Mouse (Mus musculus) T-cell, adult 2 months (primary cell): ENCODE data around the gene Esr1.
A peak's percentile ranks its signal among the peaks of the same experiment; 100 is the strongest.

ENCODE experiments used
- DNase-seq: peaks from one replicate; pipeline ENCODE4 v3.0.0; 2022; ENCODE audit warnings: low spot score

The Esr1 gene

DNA sequence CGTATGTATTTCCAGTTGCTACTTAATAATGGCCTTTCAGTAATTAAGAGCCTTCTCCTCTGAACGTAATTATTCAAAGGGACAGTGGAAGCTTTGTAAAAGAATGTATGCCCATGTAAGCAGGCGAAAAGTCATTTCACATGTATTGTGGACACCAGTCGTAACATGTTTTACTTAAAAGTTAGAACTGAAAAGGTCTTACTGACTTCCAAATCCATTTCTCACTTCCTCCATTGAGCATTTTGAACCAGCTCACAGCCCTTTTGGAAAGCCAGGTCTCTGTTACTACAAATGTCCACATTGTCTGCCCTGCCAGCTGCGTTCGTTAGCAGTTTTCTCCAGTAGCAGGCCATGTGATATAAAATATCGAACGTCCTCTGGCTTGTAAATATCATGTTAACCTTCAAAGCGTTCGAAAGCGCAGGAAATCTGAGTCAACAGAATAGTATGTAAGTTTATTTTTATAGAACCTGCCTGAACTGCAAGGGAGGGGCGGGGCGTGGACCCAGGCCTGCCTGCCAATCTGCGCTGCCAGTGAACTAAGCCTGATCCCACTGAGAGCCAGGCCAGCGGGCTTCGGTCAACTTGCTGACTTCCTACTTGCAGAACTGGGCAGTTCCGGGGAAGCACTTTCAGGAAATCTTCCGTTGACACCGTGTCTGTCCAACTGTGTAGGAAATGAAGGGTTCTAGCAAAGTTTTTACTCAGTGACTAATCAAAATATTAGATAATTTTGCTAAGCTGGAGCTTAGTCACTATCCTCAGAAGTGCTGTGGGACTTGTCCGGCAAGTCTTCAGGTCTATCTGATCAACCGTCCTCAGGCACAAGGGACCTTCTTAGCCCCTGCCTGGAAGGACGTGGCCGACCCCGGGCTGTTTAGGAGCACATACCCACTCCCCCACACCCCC, 9.5 kb downstream of the Esr1 start:
- DNase-seq, result no peak

DNA sequence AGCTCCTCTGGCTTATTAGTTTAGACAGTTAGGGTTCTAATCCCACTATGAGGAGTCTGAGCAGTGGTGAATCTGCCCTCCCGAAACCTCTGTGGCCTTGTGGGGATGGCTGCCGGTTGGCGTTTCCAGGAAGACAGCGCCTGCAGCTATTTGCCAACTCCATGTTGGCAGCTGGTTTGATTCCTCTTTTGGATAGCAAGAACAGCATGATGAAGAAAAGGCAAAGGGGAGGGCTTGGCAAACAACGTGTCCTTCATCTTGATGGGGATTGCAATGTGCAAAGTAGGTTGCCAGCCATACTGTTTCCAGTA, 10.1 kb downstream of the Esr1 start:
- DNase-seq, result no peak

DNA sequence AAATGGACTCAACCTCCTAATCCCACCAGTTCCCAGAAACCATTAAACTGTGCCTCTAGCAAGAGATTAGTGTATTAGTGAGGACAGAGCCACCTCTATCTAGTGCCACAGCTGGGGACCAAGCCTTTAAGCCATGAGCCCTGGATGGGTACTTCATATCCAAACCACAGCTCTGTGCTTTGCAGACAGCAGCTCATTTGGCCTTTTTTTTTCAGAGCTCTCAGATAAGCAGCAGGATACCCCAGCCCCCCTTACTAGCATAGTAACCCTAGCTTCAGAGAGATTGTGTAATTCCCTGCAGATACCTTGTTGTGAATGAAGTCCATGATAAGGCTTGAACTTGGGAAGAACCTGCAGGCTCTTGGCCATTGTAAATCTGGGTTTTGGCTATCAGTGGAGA, 11.9 kb downstream of the Esr1 start:
- DNase-seq, result no peak

DNA sequence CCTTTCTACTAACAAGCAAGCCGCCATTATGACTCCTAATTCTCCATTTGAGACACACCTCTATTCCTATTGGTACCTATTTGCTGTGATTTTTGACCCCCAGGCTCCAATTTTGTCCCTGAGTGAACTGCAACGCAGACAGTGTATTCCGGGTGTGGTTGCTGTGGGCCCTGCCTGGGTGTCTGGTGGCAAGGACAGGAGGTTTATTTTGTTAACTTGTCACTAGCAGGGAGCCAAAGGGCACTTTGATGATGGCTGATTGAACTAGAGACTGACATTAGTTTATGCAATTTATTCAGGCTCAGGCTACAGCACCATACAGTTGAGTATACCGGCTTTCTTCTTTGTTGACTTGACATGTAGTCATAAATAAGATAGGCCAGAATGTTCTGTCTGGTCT, 13.2 kb downstream of the Esr1 start:
- DNase-seq, result no peak

DNA sequence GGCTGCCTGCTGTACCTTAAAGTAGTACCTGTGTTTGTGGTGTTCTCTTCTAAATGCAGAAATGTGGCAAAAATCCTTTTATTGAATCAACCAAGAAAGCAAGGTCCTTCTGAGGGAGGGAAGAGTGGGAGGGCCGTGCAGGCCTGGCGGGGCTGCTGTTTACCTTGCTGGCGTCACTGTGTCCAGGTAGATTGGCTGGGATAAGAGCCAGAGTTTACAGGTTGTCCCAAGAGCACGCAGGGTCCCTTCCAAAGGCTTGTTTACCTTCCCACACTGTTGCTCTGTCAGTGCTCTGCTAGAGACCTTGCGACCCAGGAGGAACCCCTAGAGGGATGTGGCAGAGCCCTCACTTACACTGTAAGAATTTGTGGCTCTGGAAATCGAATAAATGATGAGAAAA, 13.9 kb downstream of the Esr1 start:
- DNase-seq, result no peak

DNA sequence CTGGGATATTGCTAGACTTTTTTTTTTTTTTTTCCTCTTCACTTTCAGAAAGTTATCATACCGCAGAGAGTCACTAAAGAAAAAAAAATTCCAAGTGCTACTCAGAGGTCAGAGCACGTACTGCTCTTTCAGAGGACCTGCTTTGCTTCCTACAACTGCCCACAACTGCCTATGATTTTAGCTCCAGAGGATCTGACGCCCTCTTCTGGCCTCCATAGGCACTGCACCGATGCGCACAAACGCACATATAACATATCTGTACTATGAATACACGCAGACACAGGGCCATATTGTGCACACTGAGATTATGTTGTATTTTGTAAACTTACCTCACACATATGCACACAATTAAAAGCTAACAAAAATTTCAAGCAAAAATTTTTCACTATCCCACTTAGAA, 15.0 kb downstream of the Esr1 start:
- DNase-seq, result no peak

DNA sequence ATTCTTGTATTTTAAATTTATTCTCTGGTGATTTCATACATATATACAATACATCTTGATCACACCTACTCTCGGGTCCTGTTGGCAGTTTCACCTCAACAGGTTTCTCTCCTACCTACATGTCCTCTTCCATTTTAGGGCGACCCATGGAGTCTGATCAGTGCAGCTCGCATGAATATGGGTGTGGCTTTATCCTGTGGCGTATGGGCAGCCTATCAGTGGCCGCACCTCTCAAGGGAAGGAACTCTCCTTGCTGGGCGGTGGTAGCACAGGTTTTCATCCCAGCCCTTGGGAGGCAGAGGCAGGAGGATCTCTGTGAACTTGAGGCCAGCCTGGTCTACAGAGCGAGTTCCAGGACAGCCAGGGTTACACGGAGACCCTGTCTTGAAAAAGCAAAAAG, 15.6 kb downstream of the Esr1 start:
- DNase-seq, result no peak

DNA sequence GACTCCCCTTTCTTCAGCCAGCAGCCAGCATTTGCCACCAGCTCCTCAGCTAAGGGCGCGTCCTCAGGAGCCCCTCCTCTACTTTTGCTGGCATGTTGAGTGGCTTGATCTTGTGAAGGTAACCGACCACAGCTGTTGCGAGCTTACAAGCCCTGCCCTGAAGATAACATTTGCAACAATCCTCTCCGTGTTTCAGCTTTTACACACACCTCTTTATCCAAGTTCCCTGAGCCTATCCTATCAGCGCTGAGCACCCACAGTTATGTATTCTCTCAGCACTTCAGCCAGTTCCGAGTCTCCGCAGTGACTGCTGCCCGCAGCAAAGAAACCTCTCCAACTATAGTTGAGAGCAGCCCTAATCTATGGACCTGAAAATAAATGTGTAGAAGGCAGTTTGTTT, 16.0 kb downstream of the Esr1 start:
- no peak for DNase-seq

DNA sequence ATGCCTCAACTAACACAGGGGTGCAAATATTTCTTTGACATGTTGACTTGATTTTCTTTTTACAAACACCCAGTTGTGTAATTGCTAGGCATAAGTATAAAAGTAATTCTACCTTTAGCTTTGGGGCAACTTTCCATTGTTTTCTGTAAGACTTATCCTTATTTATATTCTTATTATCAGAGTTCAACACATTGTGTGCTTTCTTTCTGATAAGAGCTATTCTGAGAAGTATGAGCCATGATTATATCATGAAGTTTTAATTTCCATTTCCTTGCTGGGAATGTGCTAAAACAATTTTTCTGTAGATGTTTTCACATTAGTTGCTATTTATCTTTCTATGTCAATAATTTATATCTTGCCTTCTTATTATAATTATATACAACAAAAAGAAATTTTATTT, 17.9 kb downstream of the Esr1 start:
- no peak for DNase-seq

DNA sequence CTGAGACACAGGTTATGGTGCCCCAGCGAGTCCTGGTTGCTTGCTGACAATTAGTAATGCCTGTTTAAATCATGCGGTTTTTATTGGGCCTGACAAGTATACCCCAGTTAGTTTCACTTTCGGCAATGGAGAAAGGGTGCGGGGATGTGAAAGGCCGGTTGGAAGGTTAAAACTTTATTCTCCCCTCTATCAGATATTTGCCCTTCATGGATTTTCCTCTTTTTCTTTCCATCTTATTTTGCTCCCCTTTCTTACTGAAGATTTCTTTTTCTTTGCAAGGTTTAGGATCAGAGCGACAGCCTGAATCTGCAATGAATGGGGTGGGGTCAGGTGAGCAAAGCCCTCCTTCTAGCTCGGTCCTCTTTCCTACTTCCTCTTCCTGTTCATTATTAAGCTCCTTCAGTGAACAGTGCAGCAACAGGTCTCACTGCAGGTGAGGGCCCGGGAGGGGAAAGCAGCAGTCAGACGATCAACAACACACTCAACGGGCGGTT, 20.9 kb downstream of the Esr1 start:
- DNase-seq, result peak; percentile 45

DNA sequence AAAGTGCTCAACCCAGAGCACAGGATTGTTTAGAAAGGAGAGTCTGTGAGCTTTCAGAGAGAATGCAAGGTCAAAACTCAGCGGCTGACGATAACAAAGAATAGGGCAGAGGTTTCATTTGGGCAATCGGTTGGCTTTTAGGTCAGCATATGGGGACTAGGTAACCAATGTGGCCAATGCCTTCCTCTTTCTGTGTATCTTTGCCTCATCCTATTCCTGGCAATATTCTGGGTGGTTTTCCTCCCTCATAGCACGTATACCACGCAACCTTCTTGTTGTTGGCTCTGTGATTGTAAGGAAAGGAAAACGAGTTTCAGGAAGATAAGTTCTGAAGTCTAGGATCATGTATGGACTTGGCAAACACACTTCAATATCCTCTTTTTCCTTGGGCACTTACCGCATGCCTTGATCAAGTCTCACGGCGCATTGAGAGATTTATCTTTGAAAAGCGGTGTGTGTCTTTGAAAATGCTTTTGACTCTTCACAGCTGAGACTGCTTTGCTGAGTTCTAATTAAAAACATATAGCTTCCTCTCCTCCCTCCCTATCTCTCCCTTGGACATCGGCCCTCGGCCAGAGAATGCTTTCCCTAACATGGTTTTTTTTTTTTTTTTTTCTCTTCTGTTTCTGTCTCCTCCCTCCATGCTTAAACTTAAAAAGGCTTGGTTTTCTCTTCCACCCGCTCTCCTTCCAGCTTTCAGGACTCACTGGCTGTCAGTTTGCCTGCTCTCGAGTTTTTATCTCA, 22.1 kb downstream of the Esr1 start:
- no peak for DNase-seq

DNA sequence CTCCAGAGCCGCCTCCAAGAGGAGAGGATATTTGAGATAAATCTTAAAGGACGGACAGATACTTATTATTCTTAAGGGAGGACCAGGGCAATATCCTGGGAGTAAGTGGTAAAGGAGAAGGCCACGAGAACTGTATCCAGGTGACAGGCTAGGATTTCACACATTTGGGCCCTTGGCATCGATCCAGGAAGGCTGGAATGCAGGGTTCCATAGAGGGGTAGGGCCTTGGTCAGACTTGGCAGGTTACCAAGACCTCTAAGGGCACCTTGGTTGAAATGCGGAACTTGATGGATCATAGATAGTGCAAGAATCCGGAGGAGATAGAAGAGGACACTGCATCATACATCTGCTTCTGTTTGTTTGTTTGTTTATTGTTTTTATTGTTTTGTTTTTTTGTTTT, 24.3 kb downstream of the Esr1 start:
- DNase-seq, result no peak

DNA sequence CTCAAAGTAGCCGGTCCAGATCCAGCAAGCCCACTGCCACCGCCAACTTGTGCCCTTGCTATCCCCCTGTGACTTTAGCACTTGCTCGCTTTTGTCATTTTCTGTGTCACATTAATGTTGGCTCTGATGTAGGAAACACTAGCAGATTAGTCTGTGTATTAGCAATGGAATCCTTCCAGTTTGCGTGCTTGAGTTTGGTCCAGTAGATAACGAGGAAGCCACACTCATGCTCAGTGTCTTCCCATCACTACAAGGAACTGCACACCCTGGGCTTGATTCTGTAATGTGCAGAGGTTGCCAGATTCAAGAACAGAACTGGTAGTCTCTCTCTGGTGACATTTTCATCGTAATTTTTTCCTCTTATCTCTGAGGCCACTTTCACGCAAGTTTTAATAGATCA, 34.7 kb downstream of the Esr1 start:
- no peak for DNase-seq

DNA sequence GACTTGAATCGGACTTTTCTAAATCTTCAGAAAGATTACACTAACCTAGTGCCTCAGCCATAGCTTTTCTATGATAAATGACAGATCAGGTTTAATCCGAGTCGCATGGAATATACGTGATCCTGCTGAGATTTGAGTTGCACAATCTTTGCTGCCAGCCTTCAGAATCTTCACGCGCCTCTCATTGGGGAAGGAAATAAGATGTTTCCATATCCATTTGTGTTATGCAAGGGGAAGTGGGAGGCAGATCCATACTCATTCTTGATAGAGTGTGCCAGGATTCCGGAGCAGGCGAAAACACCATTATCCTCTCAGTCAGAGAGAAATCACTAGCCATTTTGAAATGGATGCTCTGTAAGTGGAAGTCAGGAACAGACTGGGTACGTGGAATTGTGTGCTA, 35.5 kb downstream of the Esr1 start:
- no peak for DNase-seq

DNA sequence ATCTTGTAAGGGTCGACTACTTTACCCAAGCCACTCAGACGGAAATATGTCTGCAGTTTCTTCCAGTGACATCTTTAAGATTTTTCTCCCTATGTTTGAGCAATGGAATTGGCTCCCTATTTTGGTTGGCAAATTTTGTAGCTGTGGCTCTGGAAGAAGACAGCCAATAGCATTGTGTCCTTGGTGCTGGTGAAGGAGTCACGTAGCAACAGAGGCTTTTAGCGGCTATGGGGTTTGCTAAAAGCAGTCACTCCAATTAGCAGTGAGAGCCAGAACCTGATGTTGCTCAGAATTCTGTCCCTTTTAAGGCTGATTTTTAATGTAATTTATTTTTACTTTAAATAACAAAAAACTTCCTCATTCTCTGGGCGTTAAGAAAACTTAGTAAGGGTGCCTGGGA, 54.0 kb downstream of the Esr1 start:
- no peak for DNase-seq

DNA sequence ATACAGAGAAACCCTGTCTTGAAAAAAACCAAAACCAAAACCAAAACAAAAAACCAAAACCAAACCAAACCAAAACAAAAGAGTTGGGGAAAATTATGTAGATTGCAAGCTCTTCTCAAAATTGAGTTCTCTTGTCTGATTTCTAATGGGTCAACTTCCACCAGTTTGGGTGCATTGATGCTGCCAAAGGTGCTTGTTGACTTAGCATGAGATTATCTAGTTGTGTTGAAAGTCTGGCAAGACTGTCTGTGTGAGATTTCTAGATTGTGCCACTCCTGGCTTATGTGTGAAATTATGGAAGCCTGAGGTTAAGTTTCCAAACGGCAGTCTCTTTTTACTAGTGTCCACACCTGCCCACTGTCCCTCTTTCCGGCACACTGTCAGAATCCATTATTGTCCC, 55.6 kb downstream of the Esr1 start:
- DNase-seq, result no peak

DNA sequence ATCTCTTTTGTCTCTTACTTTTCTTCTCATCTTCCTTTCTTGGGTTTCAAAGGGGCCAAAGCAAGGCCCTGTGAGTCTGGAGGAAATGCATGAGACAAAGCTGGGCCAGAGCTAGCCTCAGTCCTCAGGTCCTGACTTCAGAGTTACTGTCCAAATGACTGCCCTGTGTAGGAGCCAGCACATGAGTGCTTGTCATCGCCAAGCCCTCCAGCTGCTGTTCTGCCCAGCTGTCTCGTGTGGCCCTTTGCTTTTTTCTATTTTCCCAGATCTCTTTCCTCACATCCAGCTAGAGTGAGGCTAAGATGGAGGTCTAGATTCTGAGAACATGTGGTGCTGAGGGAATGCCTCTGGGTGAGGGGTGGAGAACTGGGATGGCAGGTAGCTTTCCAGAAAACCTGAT, 58.7 kb downstream of the Esr1 start:
- DNase-seq, result no peak

DNA sequence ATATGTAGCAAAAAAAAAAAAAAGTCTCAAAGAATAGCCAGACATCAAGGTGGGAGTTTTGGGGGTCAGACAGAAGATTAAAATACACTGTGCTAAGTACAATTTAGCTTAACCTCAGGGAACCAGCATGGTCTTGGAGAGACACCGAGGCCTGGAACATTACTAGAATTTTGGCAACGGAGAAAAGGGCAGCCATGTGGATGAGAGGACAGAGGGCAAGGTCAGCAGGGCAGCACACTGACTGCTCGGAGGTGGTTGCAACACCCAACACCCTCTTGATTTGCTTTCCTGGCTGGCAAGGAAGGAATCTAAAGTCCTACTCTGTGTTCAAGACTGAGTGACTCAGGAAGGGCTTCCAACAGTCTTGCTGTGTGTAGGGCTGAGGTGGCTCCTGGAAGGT, 60.5 kb downstream of the Esr1 start:
- no peak for DNase-seq

DNA sequence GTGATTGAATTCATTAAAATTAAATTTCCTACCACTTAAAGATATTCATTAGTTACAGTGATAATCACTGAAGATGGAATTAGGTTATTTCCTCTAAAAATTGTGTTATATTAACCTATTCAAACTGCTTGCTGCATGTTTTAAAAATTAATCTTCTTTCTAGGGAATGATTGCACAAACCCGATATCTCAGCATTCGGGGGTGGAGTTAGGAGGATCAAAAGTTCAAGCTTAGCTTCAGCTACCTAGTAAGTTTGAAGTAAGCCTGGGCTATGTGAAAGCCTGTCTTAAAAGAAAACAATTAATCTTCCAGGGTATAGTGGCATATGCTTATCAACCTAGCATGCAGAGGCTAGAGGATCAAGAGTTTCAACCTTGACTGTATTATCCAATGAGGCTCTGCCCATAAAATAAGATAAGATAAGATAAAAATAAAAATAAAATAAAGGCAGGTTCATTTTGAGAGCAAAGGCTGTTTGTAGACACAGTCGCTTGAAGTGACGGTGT, 62.0 kb downstream of the Esr1 start:
- no peak for DNase-seq

DNA sequence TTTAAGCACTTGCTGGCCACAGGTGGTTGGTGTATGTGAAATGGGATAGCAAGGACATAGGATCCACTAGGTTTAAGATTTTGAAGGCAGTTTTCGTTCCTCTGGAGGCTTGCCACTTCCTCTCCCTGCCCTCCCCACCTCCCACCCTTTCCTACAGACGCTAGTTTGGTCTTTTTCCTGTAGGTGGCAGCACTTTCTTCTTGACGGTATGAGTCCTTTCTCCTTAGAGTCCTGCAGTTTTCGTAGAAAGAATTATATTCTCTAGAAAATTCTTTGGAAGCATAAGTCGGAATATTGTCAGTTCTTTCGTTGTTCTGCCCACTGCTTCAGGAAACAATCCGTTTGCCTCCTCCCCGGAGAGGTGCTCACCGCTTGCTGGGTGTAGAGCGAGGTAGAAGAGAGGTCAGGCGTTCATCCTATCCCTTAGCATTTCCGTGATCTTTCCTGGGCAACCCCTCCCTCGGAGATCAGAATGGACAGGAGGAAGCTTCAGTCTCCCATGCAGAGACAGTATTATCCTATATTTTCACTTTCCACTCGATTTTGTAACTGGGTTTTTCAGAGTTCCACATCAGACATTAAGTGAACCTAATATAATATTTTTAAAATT, 63.7 kb downstream of the Esr1 start:
- DNase-seq, result peak; percentile 21

DNA sequence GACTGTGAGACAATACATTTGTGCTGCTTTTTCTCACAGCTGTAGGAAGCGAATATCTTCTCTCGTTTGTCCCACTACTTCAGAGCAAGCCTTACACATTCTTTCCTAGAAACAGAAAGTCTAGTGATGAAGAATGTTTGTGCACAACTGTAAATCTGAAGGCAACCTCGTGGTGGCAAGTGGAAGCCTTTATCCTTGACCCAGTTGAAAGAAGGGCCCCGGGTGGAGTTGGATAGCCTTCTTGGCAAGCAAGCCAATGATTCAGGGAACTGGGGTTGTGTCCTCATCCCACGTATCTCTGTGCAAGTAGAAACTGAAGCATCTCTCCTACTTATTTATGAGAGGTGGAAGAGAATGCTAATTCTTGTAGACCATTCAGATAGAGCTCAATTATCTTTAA, 71.7 kb downstream of the Esr1 start:
- DNase-seq, result no peak

DNA sequence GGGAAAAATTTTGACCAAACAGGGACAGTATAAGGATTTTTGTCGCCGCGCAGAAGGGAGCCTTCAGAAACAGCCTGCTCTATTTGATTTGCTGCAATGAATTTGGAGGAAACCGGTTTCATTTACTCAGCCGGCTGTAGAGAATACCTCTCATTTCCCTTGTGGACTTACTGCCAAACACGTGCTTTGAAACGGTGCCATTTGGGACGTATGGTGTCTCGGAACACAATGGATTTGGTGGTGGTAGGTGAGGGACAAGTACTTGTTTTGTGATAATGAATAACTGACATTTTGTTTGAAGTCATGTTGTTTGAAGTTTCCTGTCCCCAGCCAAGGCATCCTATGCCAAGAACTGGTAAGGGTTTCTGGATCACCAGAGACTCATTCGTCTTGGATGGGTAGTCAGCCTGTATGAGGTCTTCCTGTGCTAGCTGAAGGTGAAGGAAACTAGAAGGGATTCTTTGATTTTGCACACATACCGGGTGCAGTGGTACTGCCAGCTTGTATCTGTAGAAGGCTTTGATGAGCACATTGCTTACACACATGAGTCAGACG, 72.4 kb downstream of the Esr1 start:
- DNase-seq, result no peak
